Mouse (Mus musculus) heart, postnatal 4 days (tissue): Measurements from ENCODE around the gene Rps11. TPM values are rescaled to one million over a fixed set of nuclear protein-coding genes. Genes with fewer than 3 reads are reported as not detected.

ENCODE experiments used
- DNase-seq: peaks from one replicate; pipeline ENCODE4 v3.0.0; 2021
- microRNA-seq, 2 experiments: library from miRNA; unstranded; fragments of <30 nt; microRNA quantifications; one replicate each; pipeline ENCODE4 v1.2.0; 2021 to 2022
- total RNA-seq, 2 experiments: library from RNA; stranded (reverse); gene quantifications; 2 replicates each; pipeline ENCODE4 v1.2.3; 2021

The Rps11 gene
- total RNA-seq, 2 experiments from 2014 or later = 846 to 864 TPM

DNA sequence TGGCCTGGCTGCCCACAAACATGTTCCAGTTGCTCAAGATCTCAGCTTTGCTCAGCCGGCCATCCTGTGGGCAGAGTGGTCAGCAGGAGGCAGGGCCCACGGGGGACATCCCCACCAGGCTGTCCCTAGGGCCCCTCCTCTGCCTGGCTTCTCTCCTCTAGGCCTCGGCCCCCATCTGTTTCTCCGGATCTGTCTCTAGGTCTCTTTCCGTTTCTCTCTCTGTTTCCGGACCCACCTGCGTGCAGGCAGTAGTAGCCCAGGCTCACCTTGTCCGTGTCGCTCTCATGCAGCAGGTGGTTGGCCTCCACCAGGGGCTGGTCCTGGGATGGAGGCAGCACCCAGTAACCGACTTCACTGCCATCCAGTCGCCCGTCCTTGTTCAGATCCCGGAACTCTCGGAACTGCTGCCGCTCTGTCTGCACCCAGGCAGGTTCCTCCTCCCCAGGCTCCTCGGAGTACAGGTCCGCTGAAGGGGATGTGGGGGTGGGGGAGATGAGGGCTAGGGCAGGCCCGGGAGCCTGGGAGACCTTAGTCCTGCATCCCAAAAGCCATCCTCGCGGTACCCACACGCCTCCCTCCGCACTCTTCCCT is 40.8 kb downstream of the Rps11 start:
- DNase-seq = no peak

DNA sequence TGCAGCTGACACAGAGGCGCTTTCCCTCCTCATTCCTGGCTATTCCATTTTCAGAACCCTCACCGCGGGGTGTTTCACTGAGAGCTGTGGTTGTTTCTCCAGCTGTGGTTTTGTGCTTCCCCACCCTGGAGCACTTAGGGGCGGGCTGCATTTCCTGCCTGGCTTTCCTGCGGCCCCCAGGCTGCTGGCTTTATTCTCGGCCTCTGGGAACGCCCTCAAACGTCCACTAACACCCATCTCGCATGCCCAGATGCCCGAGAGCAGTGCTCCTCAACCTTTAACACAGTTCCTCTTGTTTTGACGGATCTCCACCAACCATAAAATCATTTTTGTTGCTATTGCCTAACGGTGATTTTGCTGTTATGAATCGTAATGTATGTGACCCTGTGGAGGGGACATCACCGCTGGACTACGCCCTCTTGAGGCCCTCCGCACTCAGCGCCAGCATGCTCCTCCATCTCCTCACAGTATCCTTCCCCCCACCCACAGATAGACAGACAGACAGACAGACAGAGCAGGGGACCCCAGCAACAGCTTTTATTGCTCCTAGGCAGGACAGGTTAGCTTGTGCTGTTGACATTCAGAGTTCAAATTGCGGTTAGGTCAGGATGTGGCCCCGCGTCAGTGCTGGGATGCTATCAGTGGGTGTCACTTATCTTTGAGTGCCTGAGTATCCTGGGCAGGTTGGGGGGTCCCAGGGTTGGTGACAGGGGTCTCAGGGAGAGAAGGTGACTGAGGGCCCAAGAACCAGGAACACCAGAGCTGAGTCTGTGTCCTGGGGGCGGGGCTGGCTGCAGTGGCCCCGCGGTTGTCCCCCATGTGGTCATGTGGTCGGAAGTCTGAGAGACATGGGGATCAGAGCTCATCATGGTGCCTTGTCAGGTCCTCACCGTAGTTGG is 41.6 kb downstream of the Rps11 start:
- peak; percentile 63 for DNase-seq

- DNase-seq = no peak
Observed at GRCm38 (mm10) chr7:45081016-45081415, 43.2 kb downstream of the Rps11 start.

DNA sequence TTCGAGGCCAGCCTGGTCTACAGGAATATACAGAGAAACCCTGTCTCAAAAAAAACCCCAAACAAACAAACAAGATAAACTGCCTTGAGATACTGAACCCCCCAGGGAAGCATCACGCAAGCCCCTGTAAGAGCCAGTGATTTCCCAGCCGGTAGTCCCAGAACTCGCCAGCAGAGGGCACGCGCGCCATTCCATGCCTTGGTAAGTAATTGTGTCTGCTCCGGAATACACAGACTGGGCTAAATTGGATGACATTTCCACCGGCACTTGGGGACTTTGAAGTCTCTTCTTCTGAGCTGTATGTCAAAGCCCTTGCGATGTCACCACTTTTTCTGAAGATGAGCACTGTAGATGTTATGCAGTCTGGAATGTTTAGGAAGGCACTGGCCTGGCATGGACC is 44.4 kb downstream of the Rps11 start:
- DNase-seq = peak; percentile 96

- DNase-seq = peak; percentile 88
Observed at GRCm38 (mm10) chr7:45078513-45078912, 45.7 kb downstream of the Rps11 start.

DNA sequence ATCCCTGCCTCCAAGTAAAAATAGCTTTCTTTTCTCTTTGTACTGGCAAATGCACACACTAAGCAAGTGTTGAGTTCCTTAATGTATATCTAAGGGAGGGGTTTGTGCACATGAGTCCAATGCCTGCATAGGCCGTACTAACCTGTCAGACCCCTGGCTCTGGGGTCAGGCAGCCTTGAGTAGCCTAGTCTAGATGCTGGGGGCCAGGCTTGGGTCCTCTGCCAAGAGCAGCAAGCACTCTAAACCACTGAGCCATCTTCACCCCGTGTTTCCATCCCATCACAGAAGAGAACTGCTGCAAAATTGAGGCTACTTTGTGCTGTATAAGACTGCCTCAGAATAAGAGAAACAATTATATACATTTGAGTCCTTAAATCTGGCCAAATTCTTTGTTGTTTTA is 46.4 kb downstream of the Rps11 start:
- no peak for DNase-seq

- no peak for DNase-seq
Observed at GRCm38 (mm10) chr7:45077322-45077721, 46.9 kb downstream of the Rps11 start.

DNA sequence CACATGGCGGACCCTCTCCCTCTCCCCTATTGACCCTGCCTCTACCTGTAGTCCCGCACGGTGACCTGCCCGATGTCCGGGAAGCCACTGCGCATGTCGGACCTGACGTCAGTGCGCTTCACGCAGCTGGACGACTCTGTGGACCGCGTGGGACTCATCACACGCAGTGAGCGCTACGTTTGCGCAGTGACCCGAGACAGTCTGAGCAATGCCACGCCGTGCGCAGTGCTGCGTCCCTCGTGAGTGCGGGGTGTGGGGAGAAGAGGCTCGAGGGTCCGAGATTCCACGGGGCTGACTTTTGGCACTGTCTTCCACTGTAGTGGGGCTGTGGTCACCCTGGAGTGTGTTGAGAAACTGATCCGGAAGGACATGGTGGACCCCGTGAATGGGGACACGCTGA is 47.7 kb downstream of the Rps11 start:
- no peak for DNase-seq

DNA sequence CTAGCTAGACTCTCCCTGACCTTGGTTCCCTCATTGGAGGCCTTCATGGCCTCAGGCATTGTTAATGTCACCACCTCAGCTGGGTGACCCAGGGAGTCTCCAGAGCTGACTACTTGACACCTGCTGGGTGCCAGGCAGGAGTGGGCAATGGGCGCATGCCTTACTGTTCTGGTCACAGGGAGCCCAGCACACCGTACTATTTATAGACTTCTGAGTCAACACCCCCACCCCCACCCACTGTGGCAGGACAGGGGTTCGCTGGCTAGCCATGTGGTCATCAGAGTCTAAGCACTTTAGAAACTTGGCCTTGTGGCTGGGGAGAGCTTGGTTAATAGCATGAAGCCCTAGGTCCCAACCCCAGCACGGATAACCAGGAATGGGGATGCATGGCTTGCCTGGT is 48.8 kb downstream of the Rps11 start:
- DNase-seq = peak; percentile 57

GRCm38 (mm10) chr7:45073949-45074348 is 50.3 kb downstream of the Rps11 start:
- no peak for DNase-seq

- no peak for DNase-seq
Observed at GRCm38 (mm10) chr7:45073171-45073707, 51.0 kb downstream of the Rps11 start.

Small RNA genes lying within 50 kb of the gene (microRNA-seq; reads per million reads assigned to microRNA genes)
- gene Mir150 (221 to 331 reads per million in 2 experiments), gene Mir5121 (9.6 to 13.5 reads per million in 2 experiments), gene Mir7055 (0 reads per million in 2 experiments)

Other genes with a start within 250 kb of the Rps11 start
- 10 to 100 TPM; 74.6 to 76.3 TPM for gene Med25, start 231.7 kb downstream of the Rps11 start, total RNA-seq
- gene Fuz, start 228.4 kb downstream of the Rps11 start, total RNA-seq = 10 to 100 TPM; 10.7 to 10.8 TPM
- 10 to 100 TPM; 96.9 to 99.4 TPM for gene Ap2a1, start 194.9 kb downstream of the Rps11 start, total RNA-seq
- not detected for gene Tsks, start 181.2 kb downstream of the Rps11 start, total RNA-seq
- gene Cpt1c, start 149.6 kb downstream of the Rps11 start, total RNA-seq = 1 to 10 TPM; 4.4 to 5.1 TPM
- 100 to 1,000 TPM; 306 to 324 TPM for gene Prmt1, start 137.9 kb downstream of the Rps11 start, total RNA-seq
- gene Irf3, start 126.8 kb downstream of the Rps11 start, total RNA-seq = 10 to 100 TPM; 42.0 to 43.0 TPM
- 10 to 100 TPM; 21.7 to 25.2 TPM for gene Bcl2l12, start 125.7 kb downstream of the Rps11 start, total RNA-seq
- gene Scaf1, start 108.1 kb downstream of the Rps11 start, total RNA-seq = 10 to 100 TPM; 78.5 to 80.3 TPM
- 10 to 100 TPM; 71.2 to 73.4 TPM for gene Rras, start 106.5 kb downstream of the Rps11 start, total RNA-seq
- 10 to 100 TPM; 35.4 to 36.7 TPM for gene Prr12, start 71.6 kb downstream of the Rps11 start, total RNA-seq
- gene Nosip, start 62.0 kb downstream of the Rps11 start, total RNA-seq = 10 to 100 TPM; 31.7 to 34.6 TPM
- 10 to 100 TPM in 1 of 2 experiments, 1 to 10 TPM in 1; 9.5 to 10.2 TPM for gene Prrg2, start 61.8 kb downstream of the Rps11 start, total RNA-seq
- 10 to 100 TPM; 88.0 to 90.9 TPM for gene Rcn3, start 32.2 kb downstream of the Rps11 start, total RNA-seq
- gene Fcgrt, start 20.6 kb downstream of the Rps11 start, total RNA-seq = 10 to 100 TPM; 35.3 to 41.1 TPM
- 1,000 to 10,000 TPM; 1,039 to 1,207 TPM for gene Rpl13a, start 4.3 kb upstream of the Rps11 start, total RNA-seq
- gene Gm45713, start 11.8 kb upstream of the Rps11 start, total RNA-seq = not detected
- gene Flt3l, start 12.0 kb upstream of the Rps11 start, total RNA-seq = 1 to 10 TPM; 1.5 to 2.1 TPM
- 10 to 100 TPM; 58.5 to 67.0 TPM for gene Pih1d1, start 29.9 kb upstream of the Rps11 start, total RNA-seq
- gene Aldh16a1, start 30.1 kb upstream of the Rps11 start, total RNA-seq = 10 to 100 TPM; 44.8 to 53.8 TPM
- 10 to 100 TPM in 1 of 2 experiments, 1 to 10 TPM in 1; 9.1 to 12.4 TPM for gene Slc17a7, start 39.5 kb upstream of the Rps11 start, total RNA-seq
- not detected for gene Gfy, start 55.1 kb upstream of the Rps11 start, total RNA-seq
- not detected for gene Pth2, start 56.6 kb upstream of the Rps11 start, total RNA-seq
- under 1 TPM in 1 of 2 experiments, not detected in 1; 0.25 TPM for gene Ccdc155, start 80.5 kb upstream of the Rps11 start, total RNA-seq
- gene Dkkl1, start 87.7 kb upstream of the Rps11 start, total RNA-seq = not detected
- gene Tead2, start 91.3 kb upstream of the Rps11 start, total RNA-seq = 10 to 100 TPM; 66.4 to 69.4 TPM
- 1 to 10 TPM; 2.1 to 3.6 TPM for gene Cd37, start 114.7 kb upstream of the Rps11 start, total RNA-seq
- gene Slc6a16, start 116.6 kb upstream of the Rps11 start, total RNA-seq = under 1 TPM in 1 of 2 experiments, not detected in 1; 0.18 TPM
- gene Slc6a21, start 153.1 kb upstream of the Rps11 start, total RNA-seq = not detected
- gene Trpm4, start 209.3 kb upstream of the Rps11 start, total RNA-seq = 10 to 100 TPM; 26.2 to 29.2 TPM
- gene Hrc, start 210.9 kb upstream of the Rps11 start, total RNA-seq = 100 to 1,000 TPM; 182 to 202 TPM
- gene Ppfia3, start 242.6 kb upstream of the Rps11 start, total RNA-seq = under 1 TPM; 0.26 to 0.34 TPM
- gene Lin7b, start 246.1 kb upstream of the Rps11 start, total RNA-seq = 1 to 10 TPM; 1.5 to 2.4 TPM